Mouse (Mus musculus) midbrain, embryonic 10.5 days (tissue): Measurements from ENCODE around the gene Mrnip. TPM values are rescaled to one million over a fixed set of nuclear protein-coding genes. Genes with fewer than 3 reads are reported as not detected.
A peak's percentile ranks its signal among the peaks of the same experiment; 100 is the strongest.

ENCODE experiments used
- DNase-seq: peaks from one replicate; pipeline ENCODE4 v3.0.0-alpha.2; 2017; ENCODE audit warnings: low spot score
- H3K27ac ChIP-seq: fragments of 300-500 bp; sonication (generic); replicated peaks from 2 replicates; pipeline ENCODE4 v1.5.1; 2016; ENCODE audit warnings: mild to moderate bottlenecking
- H3K27me3 ChIP-seq: fragments of 300-500 bp; sonication (generic); 2 replicates; pipeline ENCODE4 v1.6.1; 2016; ENCODE audit warnings: low read depth, mild to moderate bottlenecking; ENCODE audit not compliant: poor library complexity, severe bottlenecking
- H3K36me3 ChIP-seq: fragments of 300-500 bp; sonication (generic); 2 replicates; pipeline ENCODE4 v1.6.1; 2016; ENCODE audit warnings: mild to moderate bottlenecking, moderate library complexity
- H3K4me1 ChIP-seq: fragments of 300-500 bp; sonication (generic); 2 replicates; pipeline ENCODE4 v1.6.1; 2016
- H3K4me3 ChIP-seq: fragments of 300-500 bp; sonication (generic); 2 replicates; pipeline ENCODE4 v1.5.1; 2016; ENCODE audit warnings: mild to moderate bottlenecking, moderate library complexity
- H3K9me3 ChIP-seq: fragments of 300-500 bp; sonication (generic); replicated peaks from 2 replicates; pipeline ENCODE4 v1.6.1; 2016; ENCODE audit warnings: mild to moderate bottlenecking
- WGBS: fragments of 180-500 bp; shearing (Covaris S2); methylation state at CpG from one replicate; pipeline ENCODE4 v1.1.7; 2016; 5-methylcytosine and 5-hydroxymethylcytosine counted together
- microRNA-seq: library from miRNA; unstranded; fragments of <30 nt; microRNA quantifications from one replicate; pipeline ENCODE4, GENCODE M21; 2017
- polyA plus RNA-seq: library from polyadenylated mRNA; unstranded; fragments of >200 nt; fragmentation: Nextera tagmentation; extraction: Ambion mirVana; gene quantifications from 2 replicates; pipeline ENCODE4 v1.2.1, GENCODE M21; 2016

Gene Mrnip
- polyA plus RNA-seq, 1 experiment from 2014 or later = 23.8 TPM

- WGBS = under 1% methylated on average over 27 of the region's 27 CpGs
- Histone ChIP-seq H3K27ac (peak overlapping the region; percentile 64), H3K36me3 (peaks cover 40% of the 10 kb centered on the region), H3K9me3 (no peaks in the 10 kb centered on the region), H3K4me3 (peak overlapping the region; percentile 77), H3K4me1 (peaks cover 23% of the 10 kb centered on the region), H3K27me3 (peaks cover 55% of the 10 kb centered on the region)
- peak; percentile 87 for DNase-seq
These were observed 62.3 kb downstream of the Mrnip start for GRCm38 (mm10) chr11:50236540-50236936.

DNA sequence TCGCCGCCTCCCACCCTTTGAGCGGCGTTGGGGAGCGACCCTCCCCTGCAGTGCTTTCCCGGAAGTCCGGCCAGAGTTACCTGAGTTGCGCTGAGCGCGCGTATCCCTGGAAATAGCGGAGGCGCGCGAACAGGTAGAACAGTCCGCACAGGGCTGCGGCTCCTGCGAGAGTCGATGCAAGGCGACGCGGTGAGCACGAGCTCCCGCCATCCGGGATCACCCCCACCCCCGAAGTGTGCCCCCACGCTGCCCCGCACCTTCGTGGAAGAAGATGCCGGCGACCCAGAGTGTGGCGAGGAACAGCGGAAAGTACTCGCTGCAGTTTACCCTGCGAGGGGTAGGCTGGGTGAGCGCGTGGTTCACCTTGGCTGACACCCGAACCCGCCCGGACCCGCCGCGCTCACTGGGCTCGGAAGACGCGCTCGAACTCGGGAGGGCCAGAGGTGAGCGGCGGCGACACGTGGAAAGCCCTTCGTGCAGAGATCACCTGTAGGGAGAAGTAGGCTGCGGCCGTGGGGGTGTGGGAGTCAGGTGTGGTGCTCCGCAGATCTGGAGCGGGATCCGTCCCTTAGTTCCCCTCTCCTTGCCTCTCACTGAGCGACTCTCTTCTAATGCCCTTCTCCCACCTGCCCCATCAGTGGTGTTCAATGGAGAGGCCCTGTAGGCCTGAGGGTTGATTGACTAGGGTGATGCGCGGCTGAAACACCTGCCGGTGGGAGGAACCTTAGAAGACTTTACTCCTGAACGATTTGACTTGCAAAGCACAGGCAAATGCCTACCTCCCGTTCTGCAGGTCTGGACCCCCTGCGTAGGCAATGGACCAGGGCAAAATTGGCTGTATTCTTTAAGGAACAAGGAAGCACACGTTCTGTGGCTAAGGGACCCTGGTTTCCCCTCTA lies 62.9 kb downstream of the Mrnip start:
- H3K27ac ChIP-seq = peak overlapping the region; percentile 64; the same call in 1 of the 2 replicates
- peaks cover 21% of the 10 kb centered on the region for H3K4me1 ChIP-seq
- H3K36me3 ChIP-seq = peaks cover 33% of the 10 kb centered on the region
- peaks cover 55% of the 10 kb centered on the region for H3K27me3 ChIP-seq
- peak overlapping the region; percentile 77 for H3K4me3 ChIP-seq
- H3K9me3 ChIP-seq = no peaks in the 10 kb centered on the region
- 1% methylated on average over 66 of the region's 66 CpGs for WGBS
- DNase-seq = no peak

- Histone ChIP-seq H3K4me3 (peak within 1 kb of the TSS; percentile 77), H3K4me1 (peaks cover 21% of the 10 kb centered on the region), H3K36me3 (peaks cover 22% of the 10 kb centered on the region), H3K27me3 (peaks cover 55% of the 10 kb centered on the region), H3K9me3 (no peaks in the 10 kb centered on the region), H3K27ac (no peak within 1 kb of the TSS)
- no peak for DNase-seq
- WGBS = 46% methylated on average over 10 of the region's 10 CpGs
These were observed 64.1 kb downstream of the Mrnip start, which contains the start of gene Ltc4s for GRCm38 (mm10) chr11:50238324-50238723. Gene Ltc4s, minus strand, starts transcription at chr11:50238616.

DNA sequence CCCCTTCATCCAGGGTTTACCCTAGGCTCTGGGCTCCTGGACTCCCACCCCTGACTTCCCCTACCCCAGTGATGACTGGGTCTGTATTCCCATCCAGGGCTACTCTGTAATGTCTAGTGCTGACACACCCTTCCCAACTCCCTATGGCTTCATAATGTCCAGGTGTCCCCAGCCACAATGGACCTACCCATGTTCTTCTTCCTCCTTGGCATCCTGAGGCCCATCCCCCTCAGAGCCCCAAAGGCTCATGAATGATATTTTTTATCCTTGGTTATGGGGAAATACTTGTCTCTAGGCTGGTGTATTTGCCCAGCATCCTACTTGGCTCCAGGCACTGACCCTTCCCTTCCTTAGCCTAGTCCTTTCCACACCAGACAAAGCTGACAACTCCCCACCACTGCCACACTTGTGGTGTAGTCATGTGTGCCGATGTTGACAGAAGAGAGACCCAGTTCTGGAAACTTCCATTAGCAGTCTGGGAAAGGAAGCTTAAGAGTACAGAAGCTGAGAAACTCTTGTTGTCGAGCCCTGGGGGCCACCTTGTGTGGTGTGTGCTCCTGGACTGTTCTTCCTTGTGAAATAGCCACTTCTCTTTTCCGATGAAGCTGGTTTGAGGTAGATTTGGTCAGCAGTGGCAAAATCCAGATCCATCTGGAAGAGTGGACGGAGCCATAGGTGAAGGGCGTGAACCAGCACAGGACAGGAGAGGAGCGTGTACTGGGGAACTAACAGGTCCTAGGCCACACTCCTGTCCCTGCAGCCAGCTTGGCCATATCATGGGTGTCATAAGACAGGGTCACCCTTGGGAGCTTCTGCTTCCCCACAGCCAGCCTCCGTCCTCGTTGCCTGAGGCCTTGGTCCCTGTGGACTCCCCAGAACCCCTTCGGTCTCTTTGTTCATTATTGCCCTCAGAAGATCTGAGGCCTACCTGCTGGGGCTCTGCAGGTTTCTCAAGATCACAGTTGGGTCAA lies 64.9 kb downstream of the Mrnip start:
- no peaks in the 10 kb centered on the region for H3K9me3 ChIP-seq
- H3K4me1 ChIP-seq = peaks cover 21% of the 10 kb centered on the region
- H3K4me3 ChIP-seq = no peak overlapping the region
- WGBS = 94% methylated on average over 9 of the region's 9 CpGs
- no peak for DNase-seq
- H3K36me3 ChIP-seq = peaks cover 14% of the 10 kb centered on the region
- H3K27me3 ChIP-seq = peaks cover 53% of the 10 kb centered on the region
- no peak overlapping the region for H3K27ac ChIP-seq

GRCm38 (mm10) chr11:50240235-50240911 lies 66.1 kb downstream of the Mrnip start:
- no peak for DNase-seq
- Histone ChIP-seq H3K36me3 (0 out of 2 replicates have a peak, but pooled peaks cover 1% of the 10 kb centered on the region), H3K27me3 (peaks cover 44% of the 10 kb centered on the region), H3K4me3 (no peak overlapping the region), H3K4me1 (peaks cover 21% of the 10 kb centered on the region), H3K9me3 (no peaks in the 10 kb centered on the region), H3K27ac (no peak overlapping the region)
- WGBS = 90% methylated on average over 7 of the region's 7 CpGs

GRCm38 (mm10) chr11:50243926-50244325 lies 69.7 kb downstream of the Mrnip start:
- no peak overlapping the region for H3K27ac ChIP-seq
- H3K9me3 ChIP-seq = no peaks in the 10 kb centered on the region
- WGBS = 90% methylated on average over 6 of the region's 6 CpGs
- H3K27me3 ChIP-seq = peaks cover 9% of the 10 kb centered on the region
- DNase-seq = no peak
- no peaks in the 10 kb centered on the region for H3K36me3 ChIP-seq
- H3K4me3 ChIP-seq = no peak overlapping the region
- H3K4me1 ChIP-seq = no peaks in the 10 kb centered on the region

GRCm38 (mm10) chr11:50245269-50245668 lies 71.0 kb downstream of the Mrnip start:
- DNase-seq = no peak

GRCm38 (mm10) chr11:50248473-50249171 lies 74.4 kb downstream of the Mrnip start:
- no peaks in the 10 kb centered on the region for H3K36me3 ChIP-seq
- WGBS = 85% methylated on average over 7 of the region's 7 CpGs
- no peaks in the 10 kb centered on the region for H3K27me3 ChIP-seq
- peaks cover 13% of the 10 kb centered on the region; the same call in 1 of the 2 replicates for H3K4me1 ChIP-seq
- no peaks in the 10 kb centered on the region for H3K9me3 ChIP-seq
- DNase-seq = no peak
- H3K4me3 ChIP-seq = no peak overlapping the region
- H3K27ac ChIP-seq = no peak overlapping the region

More at GRCm38 (mm10) chr11:50245269-50245668, 71.0 kb downstream of the Mrnip start:
- H3K4me3 ChIP-seq = no peak overlapping the region
- H3K4me1 ChIP-seq = no peaks in the 10 kb centered on the region
- no peaks in the 10 kb centered on the region for H3K9me3 ChIP-seq
- no peaks in the 10 kb centered on the region for H3K36me3 ChIP-seq
- H3K27me3 ChIP-seq = no peaks in the 10 kb centered on the region
- 77% methylated on average over 5 of the region's 5 CpGs for WGBS
- no peak overlapping the region for H3K27ac ChIP-seq

Small RNAs within 50 kb of the gene (microRNA-seq; reads per million reads assigned to microRNA genes)
- not detected for gene Mir6919

Other genes starting within 250 kb of the Mrnip start
- 60.5 and 64.4 TPM in 2 replicates for gene Rnf130, start 149.1 kb upstream of the Mrnip start, polyA plus RNA-seq
- gene Tbc1d9b, start 43.0 kb upstream of the Mrnip start, polyA plus RNA-seq = 33.6 and 39.8 TPM in 2 replicates
- gene Sqstm1, start 36.4 kb downstream of the Mrnip start, polyA plus RNA-seq = 136 and 165 TPM in 2 replicates
- 12.1 and 18.1 TPM in 2 replicates for gene Mgat4b, start 36.4 kb downstream of the Mrnip start, polyA plus RNA-seq
- 0.75 and 1.2 TPM in 2 replicates for gene Ltc4s, start 64.2 kb downstream of the Mrnip start, polyA plus RNA-seq
- 5.4 and 5.6 TPM in 2 replicates for gene Maml1, start 117.9 kb downstream of the Mrnip start, polyA plus RNA-seq
- 324 and 343 TPM in 2 replicates for gene Canx, start 151.2 kb downstream of the Mrnip start, polyA plus RNA-seq
- 0.20 and 0.35 TPM in 2 replicates for gene Cby3, start 180.0 kb downstream of the Mrnip start, polyA plus RNA-seq
- 612 and 627 TPM in 2 replicates for gene Hnrnph1, start 202.5 kb downstream of the Mrnip start, polyA plus RNA-seq